Mouse (Mus musculus) midbrain, embryonic 12.5 days (tissue): ENCODE data around the gene Rab43. TPM values are rescaled to one million over a fixed set of nuclear protein-coding genes. Genes with fewer than 3 reads are reported as not detected.

Experiments used
- ATAC-seq: fragments of 200-750 bp; cut with Nextera tagmentation; 2 replicates; pipeline ENCODE4 v1.8.0; 2017; ENCODE audit warnings: low read depth, moderate TSS enrichment, moderate library complexity; ENCODE audit not compliant: low FRiP score
- H3K27ac ChIP-seq: fragments of 300-500 bp; sonication (generic); replicated peaks from 2 replicates; pipeline ENCODE4 v1.5.1; 2016; ENCODE audit warnings: mild to moderate bottlenecking
- H3K27me3 ChIP-seq: fragments of 300-500 bp; sonication (generic); 2 replicates; pipeline ENCODE4 v1.6.1; 2016; ENCODE audit warnings: mild to moderate bottlenecking
- H3K36me3 ChIP-seq: fragments of 300-500 bp; sonication (generic); 2 replicates; pipeline ENCODE4 v1.6.1; 2016
- H3K4me1 ChIP-seq: fragments of 300-500 bp; sonication (generic); 2 replicates; pipeline ENCODE4 v1.6.1; 2016
- H3K4me2 ChIP-seq: fragments of 300-500 bp; sonication (generic); replicated peaks from 2 replicates; pipeline ENCODE4 v1.6.1; 2016; ENCODE audit warnings: mild to moderate bottlenecking, moderate library complexity
- H3K4me3 ChIP-seq: fragments of 300-500 bp; sonication (generic); 2 replicates; pipeline ENCODE4 v1.5.1; 2016; ENCODE audit warnings: mild to moderate bottlenecking
- H3K9ac ChIP-seq: fragments of 300-500 bp; sonication (generic); replicated peaks from 2 replicates; pipeline ENCODE4 v1.6.1; 2016; ENCODE audit warnings: mild to moderate bottlenecking, moderate library complexity
- H3K9me3 ChIP-seq: fragments of 300-500 bp; sonication (generic); 2 replicates; pipeline ENCODE4 v1.6.1; 2016; ENCODE audit warnings: mild to moderate bottlenecking
- WGBS: fragments of 180-500 bp; shearing (Covaris S2); methylation state at CpG from one replicate; pipeline ENCODE4 v1.1.7; 2016; 5-methylcytosine and 5-hydroxymethylcytosine counted together
- polyA plus RNA-seq: library from polyadenylated mRNA; unstranded; fragments of >200 nt; fragmentation: Nextera tagmentation; extraction: Ambion mirVana; gene quantifications from 2 replicates; pipeline ENCODE4 v1.2.1, GENCODE M21; 2016

Gene Rab43
- polyA plus RNA-seq, 1 experiment from 2014 or later, result 10.6 TPM

GRCm38 (mm10) chr6:87759850-87760249, 52.1 kb downstream of the Rab43 start:
- Histone ChIP-seq H3K4me3 (no peak overlapping the region), H3K4me1 (no peaks in the 10 kb centered on the region), H3K27me3 (no peaks in the 10 kb centered on the region), H3K27ac (no peak overlapping the region), H3K9ac (no peak overlapping the region), H3K36me3 (no peaks in the 10 kb centered on the region), H3K9me3 (no peaks in the 10 kb centered on the region), H3K4me2 (no peak overlapping the region)
- no peak for ATAC-seq
- 71% methylated on average over 3 of the region's 3 CpGs for whole genome bisulfite sequencing

- ATAC-seq, result no peak
- Histone ChIP-seq H3K36me3 (no peaks in the 10 kb centered on the region), H3K27ac (no peak overlapping the region), H3K9ac (no peak overlapping the region), H3K9me3 (no peaks in the 10 kb centered on the region), H3K27me3 (no peaks in the 10 kb centered on the region), H3K4me3 (no peak overlapping the region), H3K4me1 (no peaks in the 10 kb centered on the region), H3K4me2 (no peak overlapping the region)
- WGBS, result 54% methylated on average over 3 of the region's 3 CpGs
These were observed 52.6 kb downstream of the Rab43 start for GRCm38 (mm10) chr6:87759404-87759803.

- Histone ChIP-seq H3K27ac (no peak overlapping the region), H3K27me3 (no peaks in the 10 kb centered on the region), H3K4me2 (no peak overlapping the region), H3K9me3 (no peaks in the 10 kb centered on the region), H3K9ac (no peak overlapping the region), H3K4me1 (no peaks in the 10 kb centered on the region), H3K4me3 (no peak overlapping the region), H3K36me3 (no peaks in the 10 kb centered on the region)
- no peak for ATAC-seq
- WGBS, result 90% methylated on average over 8 of the region's 8 CpGs
These were observed 55.1 kb downstream of the Rab43 start for GRCm38 (mm10) chr6:87756896-87757295.

- H3K27me3 ChIP-seq, result no peaks in the 10 kb centered on the region
- H3K4me2 ChIP-seq, result no peak overlapping the region
- H3K36me3 ChIP-seq, result no peaks in the 10 kb centered on the region
- no peak overlapping the region for H3K9ac ChIP-seq
- no peak overlapping the region for H3K4me3 ChIP-seq
- H3K4me1 ChIP-seq, result no peaks in the 10 kb centered on the region
- no peak overlapping the region for H3K27ac ChIP-seq
- 96% methylated on average over 4 of the region's 4 CpGs for WGBS
- ATAC-seq, result no peak
- H3K9me3 ChIP-seq, result no peaks in the 10 kb centered on the region
These were observed 56.8 kb downstream of the Rab43 start for GRCm38 (mm10) chr6:87755196-87755595.

- 88% methylated on average over 6 of the region's 6 CpGs for WGBS
- H3K4me3 ChIP-seq, result no peak overlapping the region
- H3K36me3 ChIP-seq, result no peaks in the 10 kb centered on the region
- no peak for ATAC-seq
- H3K27me3 ChIP-seq, result no peaks in the 10 kb centered on the region
- H3K27ac ChIP-seq, result no peak overlapping the region
- H3K4me1 ChIP-seq, result no peaks in the 10 kb centered on the region
- no peak overlapping the region for H3K9ac ChIP-seq
- H3K4me2 ChIP-seq, result no peak overlapping the region
- H3K9me3 ChIP-seq, result no peaks in the 10 kb centered on the region
These were observed 60.4 kb downstream of the Rab43 start for GRCm38 (mm10) chr6:87751574-87751973.

GRCm38 (mm10) chr6:87750184-87750910, 61.6 kb downstream of the Rab43 start:
- no peak overlapping the region for H3K4me3 ChIP-seq
- WGBS, result 89% methylated on average over 8 of the region's 8 CpGs

GRCm38 (mm10) chr6:87748531-87748930, 63.4 kb downstream of the Rab43 start:
- Histone ChIP-seq H3K9ac (no peak overlapping the region), H3K4me1 (no peaks in the 10 kb centered on the region), H3K4me2 (no peak overlapping the region), H3K4me3 (no peak overlapping the region), H3K9me3 (no peaks in the 10 kb centered on the region), H3K27ac (no peak overlapping the region), H3K27me3 (no peaks in the 10 kb centered on the region), H3K36me3 (no peaks in the 10 kb centered on the region)
- WGBS, result 88% methylated on average over 6 of the region's 6 CpGs
- no peak for ATAC-seq

More at GRCm38 (mm10) chr6:87750184-87750910, 61.6 kb downstream of the Rab43 start:
- Histone ChIP-seq H3K27ac (no peak overlapping the region), H3K4me1 (no peaks in the 10 kb centered on the region), H3K9me3 (no peaks in the 10 kb centered on the region), H3K27me3 (no peaks in the 10 kb centered on the region), H3K4me2 (no peak overlapping the region), H3K36me3 (no peaks in the 10 kb centered on the region), H3K9ac (no peak overlapping the region)
- no peak for ATAC-seq

- 92% methylated on average over 2 of the region's 2 CpGs for whole genome bisulfite sequencing
- ATAC-seq, result no peak
- Histone ChIP-seq H3K9me3 (no peaks in the 10 kb centered on the region), H3K27ac (no peak overlapping the region), H3K4me3 (no peak overlapping the region), H3K4me2 (no peak overlapping the region), H3K4me1 (no peaks in the 10 kb centered on the region), H3K36me3 (no peaks in the 10 kb centered on the region), H3K9ac (no peak overlapping the region), H3K27me3 (no peaks in the 10 kb centered on the region)
These were observed 63.9 kb downstream of the Rab43 start for GRCm38 (mm10) chr6:87748078-87748477.

- H3K27ac ChIP-seq, result no peak overlapping the region
- H3K4me3 ChIP-seq, result no peak overlapping the region
- H3K27me3 ChIP-seq, result no peaks in the 10 kb centered on the region
- H3K4me1 ChIP-seq, result no peaks in the 10 kb centered on the region
- no peak overlapping the region for H3K4me2 ChIP-seq
- WGBS, result 82% methylated on average over 2 of the region's 2 CpGs
- H3K36me3 ChIP-seq, result no peaks in the 10 kb centered on the region
- H3K9ac ChIP-seq, result no peak overlapping the region
- no peak for ATAC-seq
- H3K9me3 ChIP-seq, result no peaks in the 10 kb centered on the region
These were observed 65.1 kb downstream of the Rab43 start for GRCm38 (mm10) chr6:87746849-87747248.

GRCm38 (mm10) chr6:87746059-87746458, 65.9 kb downstream of the Rab43 start:
- no peaks in the 10 kb centered on the region for H3K4me1 ChIP-seq
- H3K27ac ChIP-seq, result no peak overlapping the region
- H3K9me3 ChIP-seq, result no peaks in the 10 kb centered on the region
- no peaks in the 10 kb centered on the region for H3K36me3 ChIP-seq
- H3K9ac ChIP-seq, result no peak overlapping the region
- no peak overlapping the region for H3K4me2 ChIP-seq
- WGBS, result 85% methylated on average over 3 of the region's 3 CpGs
- H3K27me3 ChIP-seq, result no peaks in the 10 kb centered on the region
- no peak for ATAC-seq
- H3K4me3 ChIP-seq, result no peak overlapping the region

GRCm38 (mm10) chr6:87745301-87745700, 66.7 kb downstream of the Rab43 start:
- Histone ChIP-seq H3K4me2 (no peak overlapping the region), H3K9ac (no peak overlapping the region), H3K36me3 (no peaks in the 10 kb centered on the region), H3K27me3 (no peaks in the 10 kb centered on the region), H3K9me3 (no peaks in the 10 kb centered on the region), H3K27ac (no peak overlapping the region), H3K4me3 (no peak overlapping the region), H3K4me1 (no peaks in the 10 kb centered on the region)
- ATAC-seq, result no peak
- 61% methylated on average over 1 of the region's 1 CpGs for WGBS

- Histone ChIP-seq H3K9me3 (no peaks in the 10 kb centered on the region), H3K4me3 (no peak overlapping the region), H3K4me1 (no peaks in the 10 kb centered on the region), H3K9ac (no peak overlapping the region), H3K4me2 (no peak overlapping the region), H3K27me3 (0 out of 2 replicates have a peak, but pooled peaks cover 6% of the 10 kb centered on the region), H3K36me3 (no peaks in the 10 kb centered on the region), H3K27ac (no peak overlapping the region)
- WGBS, result 92% methylated on average over 3 of the region's 3 CpGs
- no peak for ATAC-seq
These were observed 67.3 kb downstream of the Rab43 start for GRCm38 (mm10) chr6:87744632-87745031.

GRCm38 (mm10) chr6:87743281-87743680, 68.7 kb downstream of the Rab43 start:
- Histone ChIP-seq H3K9ac (no peak overlapping the region), H3K4me3 (no peak overlapping the region), H3K27me3 (peaks cover 15% of the 10 kb centered on the region), H3K36me3 (no peaks in the 10 kb centered on the region), H3K9me3 (no peaks in the 10 kb centered on the region), H3K4me2 (no peak overlapping the region), H3K27ac (no peak overlapping the region), H3K4me1 (peaks cover 6% of the 10 kb centered on the region)
- 52% methylated on average over 5 of the region's 5 CpGs for WGBS
- no peak for ATAC-seq
